Mouse (Mus musculus) G1E-ER4 (cell line): ENCODE data around the gene Tm6sf2. TPM values are rescaled to one million over a fixed set of nuclear protein-coding genes. Genes with fewer than 3 reads are reported as not detected.

Experiments
- GATA1 ChIP-seq: IDR thresholded peaks from one replicate; pipeline ENCODE4 v1.8.0; 2012; ENCODE audit warnings: low read length, inconsistent platforms
- polyA plus RNA-seq: library from polyadenylated mRNA; stranded (reverse); fragments of >175 nt; gene quantifications from 2 replicates; pipeline ENCODE4 v1.2.3, GENCODE M21; 2012

The Tm6sf2 gene
- polyA plus RNA-seq = 0.08 TPM in 1 of 2 replicates, not detected in the other

DNA sequence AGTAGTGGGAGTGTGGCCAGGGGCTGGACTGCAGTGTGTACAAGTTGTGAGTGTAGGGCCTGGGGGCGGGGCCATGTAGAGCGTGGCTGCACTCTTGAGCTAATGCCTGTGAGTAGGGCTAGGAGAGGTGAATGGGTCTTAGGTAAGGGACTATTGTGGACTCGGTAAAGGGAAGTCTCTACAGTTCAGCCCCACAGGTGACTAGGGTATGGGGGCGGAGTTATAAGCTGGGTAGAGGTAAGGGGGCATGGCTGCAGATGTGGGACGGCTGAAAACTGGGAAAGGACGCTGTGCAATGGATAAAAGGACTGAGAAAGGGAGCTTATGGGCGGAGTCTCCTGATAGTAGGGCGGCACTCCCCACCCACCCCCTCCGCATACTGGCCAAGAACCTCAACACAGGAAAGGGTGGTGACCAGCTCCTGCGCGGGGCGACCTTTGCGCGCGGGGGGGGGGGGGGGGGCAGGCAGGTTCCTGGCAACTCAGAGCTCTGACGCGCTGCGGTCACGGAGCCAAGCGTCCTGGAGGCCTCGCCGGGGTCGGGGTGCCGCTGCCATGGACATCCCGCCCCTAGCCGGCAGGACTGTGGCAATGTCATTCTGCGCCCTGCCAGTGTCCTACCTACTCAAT lies at the start of gene Tm6sf2:
TSS of gene Tm6sf2 (plus strand) at position 484 of the 629 bp plus-strand sequence.
- TF ChIP-seq GATA1 = no peak

DNA sequence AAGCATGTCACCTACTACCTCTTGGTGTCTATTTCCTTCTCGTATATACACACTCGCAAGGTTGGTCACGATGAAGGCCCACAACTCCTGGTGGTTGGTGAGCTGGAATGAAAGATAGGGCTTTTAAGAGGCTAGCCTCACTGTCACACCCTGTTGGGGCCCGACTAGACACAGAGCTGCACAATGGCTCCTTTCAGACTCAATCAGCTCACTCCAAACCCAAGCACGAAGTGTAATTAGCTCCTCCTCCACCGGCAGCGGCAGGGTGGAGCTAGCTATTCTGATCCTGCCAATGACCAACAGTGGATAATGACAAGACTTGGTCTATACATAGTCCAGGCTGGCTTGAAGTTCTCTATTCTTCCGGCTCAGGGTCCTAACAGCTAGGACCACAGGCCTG lies 49.1 kb upstream of the Tm6sf2 start:
- no peak for TF ChIP-seq GATA1

- no peak for TF ChIP-seq GATA1
Observed at GRCm38 (mm10) chr8:70026151-70026550, 46.6 kb upstream of the Tm6sf2 start.

DNA sequence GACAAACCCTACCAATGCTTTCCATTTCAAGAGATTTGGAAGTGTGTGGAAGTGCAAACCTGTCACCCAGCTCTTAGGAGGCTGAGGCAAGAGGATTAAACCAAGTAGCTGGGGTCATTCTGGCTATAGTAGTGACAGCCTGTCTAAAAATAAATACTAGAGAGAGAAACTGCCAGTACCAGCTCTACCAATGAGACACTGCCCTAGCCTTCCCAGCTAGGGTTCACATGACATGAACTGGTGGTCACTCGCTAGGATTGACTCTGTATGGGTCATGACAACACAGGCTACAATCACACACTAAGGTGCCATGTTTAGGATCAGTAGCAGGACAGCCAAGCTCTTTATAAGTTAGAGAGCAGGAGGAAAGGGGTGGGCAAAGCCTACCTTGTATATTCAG lies 42.5 kb upstream of the Tm6sf2 start:
- TF ChIP-seq GATA1 = no peak

DNA sequence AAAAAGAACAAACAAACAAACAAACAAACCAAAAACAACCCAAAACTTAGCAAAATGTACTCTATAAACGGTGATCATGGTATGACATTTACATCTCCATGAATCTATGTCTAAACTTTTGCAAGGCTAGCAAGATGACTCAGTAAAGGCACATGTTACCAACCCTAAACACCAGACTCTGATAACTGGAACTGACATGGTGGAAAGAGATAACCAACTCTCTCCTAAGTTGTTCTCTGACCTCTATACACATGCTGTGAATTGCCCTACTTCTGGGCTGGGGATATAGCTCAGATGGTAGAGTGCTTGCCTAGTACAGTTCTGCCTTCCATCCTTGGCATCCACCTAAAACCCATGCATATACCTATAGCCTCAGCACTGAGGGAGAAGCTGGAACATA lies 34.7 kb upstream of the Tm6sf2 start:
- no peak for TF ChIP-seq GATA1

- no peak for TF ChIP-seq GATA1
Observed at GRCm38 (mm10) chr8:70041885-70042546, 30.7 kb upstream of the Tm6sf2 start.

GRCm38 (mm10) chr8:70042583-70043455 lies 29.9 kb upstream of the Tm6sf2 start, which contains the start of the genes Mau2 and Sugp1:
Gene Mau2, minus strand, starts transcription at chr8:70042734.
Gene Sugp1, plus strand, starts transcription at chr8:70042813.
- no peak for TF ChIP-seq GATA1

- no peak for TF ChIP-seq GATA1
Observed at GRCm38 (mm10) chr8:70043996-70044395, 28.7 kb upstream of the Tm6sf2 start.

- no peak for TF ChIP-seq GATA1
Observed at GRCm38 (mm10) chr8:70049662-70050061, 23.1 kb upstream of the Tm6sf2 start.

DNA sequence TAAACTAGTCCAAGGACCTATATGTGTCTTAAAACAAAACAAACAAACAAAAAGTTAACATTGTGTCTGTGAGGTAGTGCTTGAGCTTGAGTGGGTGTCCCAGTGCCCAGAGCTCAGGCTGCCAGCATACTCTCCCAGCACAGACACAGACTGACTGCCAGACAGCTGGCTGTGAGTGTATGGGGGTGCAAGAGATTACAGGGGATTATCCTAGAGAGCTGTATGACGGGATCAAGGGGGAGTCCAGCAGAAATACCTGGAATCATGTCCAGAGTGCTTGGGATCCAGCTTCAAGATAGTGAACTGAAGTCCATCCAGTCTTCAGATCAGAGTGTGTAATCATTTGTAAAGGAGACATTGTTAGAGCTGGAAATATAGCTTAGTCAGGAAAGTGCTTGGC lies 15.0 kb upstream of the Tm6sf2 start:
- no peak for TF ChIP-seq GATA1

DNA sequence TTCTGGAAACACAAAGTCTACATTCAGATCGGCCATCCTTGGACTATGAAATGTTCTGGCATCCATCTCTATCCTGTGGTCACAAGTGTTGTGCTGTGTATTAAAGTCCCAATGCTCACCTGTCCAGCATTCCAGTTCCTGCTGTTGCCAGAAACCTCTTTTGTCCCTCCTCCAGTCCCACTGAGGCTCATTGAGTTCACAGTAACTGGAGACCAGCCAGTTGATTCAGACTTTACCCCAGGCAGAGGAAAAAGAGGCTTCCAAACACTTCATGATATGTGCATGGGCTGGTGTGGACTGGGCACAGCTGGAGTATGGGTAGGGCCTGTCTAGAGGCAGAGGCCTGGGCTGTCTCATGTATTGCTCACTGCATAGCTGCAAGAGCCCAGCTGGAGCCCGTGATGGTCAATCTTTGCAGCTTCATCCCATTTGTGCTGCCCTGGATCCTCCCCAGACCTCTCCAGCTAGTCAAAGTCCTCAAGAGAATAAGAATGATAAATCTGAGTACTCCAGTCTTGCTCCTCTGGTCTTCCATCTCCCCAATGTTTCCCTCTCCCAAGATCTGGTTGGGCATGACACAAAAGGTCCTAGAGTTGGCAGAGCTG lies 786 bp upstream of the Tm6sf2 start:
- no peak for TF ChIP-seq GATA1

DNA sequence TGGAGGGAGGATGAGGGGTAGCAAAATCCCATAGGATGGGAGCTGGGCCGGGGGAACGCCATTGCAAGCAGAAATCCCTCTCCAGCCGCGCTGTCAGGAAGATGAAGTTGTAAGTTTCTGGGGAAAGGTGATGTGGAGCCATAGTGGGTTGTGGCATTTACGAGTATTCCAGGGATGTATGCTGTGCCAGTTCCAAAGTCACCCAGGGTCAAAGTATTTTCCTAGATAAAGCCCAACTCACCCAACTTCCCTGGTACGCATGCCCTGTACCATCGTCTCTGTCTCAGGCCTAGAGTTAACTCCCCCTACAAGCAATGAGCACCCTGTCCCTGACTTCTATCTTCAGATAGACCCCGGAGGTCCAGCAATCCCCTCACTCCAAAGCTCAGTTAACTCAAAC lies 396 bp downstream of the Tm6sf2 start:
- TF ChIP-seq GATA1 = no peak

DNA sequence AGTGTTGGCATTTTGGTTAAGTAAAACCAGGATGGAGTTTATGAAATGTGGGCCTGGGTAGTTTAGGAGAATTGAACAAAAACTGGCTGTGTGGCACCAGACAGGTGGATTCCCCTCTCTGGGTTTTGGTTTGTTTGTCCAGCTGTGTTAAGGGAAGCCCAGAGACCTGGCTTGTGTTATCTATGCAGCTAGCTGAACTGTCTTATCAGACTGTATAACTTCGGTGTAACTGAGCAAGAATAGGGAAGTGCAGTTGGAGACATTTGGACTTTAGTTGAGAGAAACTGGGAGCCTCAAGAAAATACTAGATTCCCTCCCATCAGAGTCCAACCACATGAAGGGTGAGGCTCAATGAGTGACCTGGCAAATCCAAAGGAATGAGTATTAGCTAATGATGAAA lies 958 bp downstream of the Tm6sf2 start:
- no peak for TF ChIP-seq GATA1

DNA sequence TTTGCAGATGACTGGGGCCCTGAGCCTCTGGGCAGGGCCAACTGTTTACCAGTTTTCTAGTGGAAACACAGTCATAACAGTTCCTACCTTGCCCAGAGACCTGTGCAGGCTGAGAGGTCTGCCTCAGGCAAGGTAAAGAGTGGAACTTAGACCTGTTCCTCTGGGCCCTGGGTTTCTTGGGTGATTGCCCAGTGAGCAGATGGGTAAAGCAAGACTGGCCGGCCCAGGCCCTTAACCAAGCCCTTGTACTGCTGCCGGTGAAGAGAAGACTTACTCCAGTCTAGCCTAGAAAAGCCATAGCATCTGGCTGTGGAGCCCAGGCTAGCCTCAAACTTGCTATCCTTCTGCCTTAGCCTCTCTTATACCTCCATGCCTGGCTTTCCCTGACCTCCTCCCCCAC lies 9.3 kb downstream of the Tm6sf2 start:
- no peak for TF ChIP-seq GATA1

DNA sequence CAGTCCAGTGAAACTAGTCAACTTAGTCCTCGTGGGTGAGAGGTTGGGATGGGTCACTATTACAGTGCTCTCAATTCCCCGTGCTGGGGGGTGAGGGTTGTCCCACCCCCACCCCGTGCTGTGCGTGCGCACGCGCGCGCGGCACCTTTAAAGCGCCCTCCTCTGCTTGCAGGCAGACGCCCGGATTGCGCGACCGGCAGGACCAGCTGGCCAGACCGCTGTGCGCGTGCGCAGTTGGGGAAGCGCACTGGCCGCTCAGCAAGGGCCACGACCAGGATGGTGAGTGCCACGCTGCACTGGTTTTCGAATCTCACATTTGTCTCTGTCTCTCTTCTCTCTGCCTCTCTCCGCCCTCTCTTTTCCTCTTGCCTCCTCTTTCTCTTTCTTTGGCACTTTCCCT lies 10.6 kb downstream of the Tm6sf2 start, which contains the start of gene Hapln4:
TSS of gene Hapln4 (plus strand) at position 173 of the 400 bp plus-strand sequence.
- no peak for TF ChIP-seq GATA1

DNA sequence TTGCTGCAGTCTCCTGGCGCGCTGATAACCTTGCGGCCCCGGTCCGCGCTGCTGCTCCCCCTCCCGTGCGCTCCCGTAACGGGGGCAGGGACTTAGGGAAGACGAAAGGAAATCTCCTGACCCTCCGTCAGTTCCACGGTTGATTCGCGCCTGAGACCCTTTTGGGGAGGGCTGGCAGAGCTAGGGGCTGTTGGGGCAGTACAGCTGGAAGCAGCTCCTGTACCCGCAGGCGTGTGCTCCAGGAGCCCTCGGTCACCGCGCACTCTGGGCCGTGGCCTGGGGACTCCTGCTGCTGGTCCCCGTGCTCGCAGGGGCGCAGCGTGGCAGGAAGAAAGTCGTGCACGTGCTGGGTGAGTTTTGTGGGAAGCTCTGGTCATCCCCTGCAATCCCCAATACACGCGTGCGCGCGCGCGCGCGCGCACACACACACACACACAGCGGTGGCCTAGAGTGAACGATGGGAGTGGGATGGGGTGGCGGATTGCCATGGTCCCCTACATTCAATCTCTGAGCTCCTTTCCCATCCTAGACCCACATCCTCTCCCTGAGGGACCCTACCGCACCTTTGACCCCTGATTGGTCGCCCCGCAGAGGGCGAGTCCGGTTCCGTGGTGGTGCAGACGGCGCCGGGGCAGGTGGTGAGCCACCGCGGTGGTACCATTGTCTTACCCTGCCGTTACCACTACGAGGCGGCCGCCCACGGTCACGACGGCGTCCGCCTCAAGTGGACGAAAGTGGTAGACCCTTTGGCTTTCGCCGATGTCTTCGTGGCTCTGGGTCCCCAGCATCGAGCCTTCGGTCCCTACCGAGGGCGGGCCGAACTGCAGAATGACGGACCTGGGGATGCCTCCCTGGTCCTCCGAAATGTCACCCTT lies 11.7 kb downstream of the Tm6sf2 start:
- no peak for TF ChIP-seq GATA1
